Mouse (Mus musculus) pancreas, adult 10 weeks (tissue): ENCODE measurements around the gene Hand2. TPM values are rescaled to one million over a fixed set of nuclear protein-coding genes. Genes with fewer than 3 reads are reported as not detected.

ENCODE experiments used
- polyA plus RNA-seq: library from polyadenylated mRNA; stranded (reverse); fragments of 350-450 nt; fragmentation: Illumina TruSeq; extraction: RNeasy Lipid Tissue Mini Kit (QIAGEN cat#74804); gene quantifications from one replicate; pipeline ENCODE4 v1.2.3, GENCODE M21; 2015; ENCODE audit warnings: low read depth, low replicate concordance; ENCODE audit not compliant: insufficient read depth

Hand2 gene
- polyA plus RNA-seq = 2.4 TPM

GRCm38 (mm10) chr8:57320851-57321743, at the start of gene Hand2:
Gene Hand2, plus strand, starts transcription at chr8:57320983.

Other genes with a start within 250 kb of the Hand2 start
- gene Scrg1, start 134.9 kb downstream of the Hand2 start, polyA plus RNA-seq = not detected
- gene Sap30, start 166.9 kb downstream of the Hand2 start, polyA plus RNA-seq = 3.4 TPM
- 3.9 TPM for gene Hmgb2, start 190.9 kb downstream of the Hand2 start, polyA plus RNA-seq